Comparison of ENCODE assay signal across 23 mouse cellular contexts in genomic region chr10:92516886-92517285, GRCm38 (mm10).
DNase-seq lines count a peak whose midpoint lies in the region; ATAC-seq and TF ChIP-seq lines count a peak whose summit lies in the region.
"Had no signal": no experiment of that assay in that cellular context is flagged by ENCODE, and none has a peak within 500 bp of the region (broad histone marks: within the 10 kb centered on the region; RNA-seq: fewer than 3 reads in every experiment).

No protein-coding gene starts in this region.

- no peaks in the 10 kb centered on the region for H3K79me2 ChIP-seq in myocyte (ENCODE audit: control insufficient read depth, insufficient read depth)

- no peak overlapping the region for H3K4me2 ChIP-seq in midbrain, embryonic 14.5 days (ENCODE audit: low read length)
- H3K4me2 ChIP-seq in midbrain, embryonic 16.5 days (ENCODE audit: low read length): no peak overlapping the region
- H3K4me2 ChIP-seq in myocyte (ENCODE audit: low read depth): peak overlapping the region; percentile 56
- H3K4me2 ChIP-seq: embryonic facial prominence, embryonic 13.5 days; forebrain, embryonic 15.5 days; heart, embryonic 11.5 days; heart, embryonic 15.5 days; hindbrain, embryonic 13.5 days had no signal

- H3K4me3 ChIP-seq in midbrain, embryonic 14.5 days (replicated peaks; ENCODE audit: low read depth, low read length): no peak overlapping the region
- H3K4me3 ChIP-seq in midbrain, embryonic 16.5 days (ENCODE audit: low read depth, low read length): no peak overlapping the region
- H3K4me3 ChIP-seq in myocyte: no peak overlapping the region
- H3K4me3 ChIP-seq: embryonic facial prominence, embryonic 13.5 days; forebrain, embryonic 15.5 days; heart, adult 2 months; heart, embryonic 15.5 days; hindbrain, embryonic 13.5 days had no signal

- no peak for ATAC-seq in midbrain, embryonic 14.5 days (ENCODE audit: low FRiP score, low TSS enrichment)
- ATAC-seq in midbrain, embryonic 16.5 days: no peak
- no peak for ATAC-seq in megakaryocyte, adult 5-6 weeks (ENCODE audit: poor library complexity, severe bottlenecking)
- ATAC-seq: activated CD4-positive, CD25-positive, alpha-beta regulatory T cell, adult 4 months; CD4-positive, CD25-positive, alpha-beta regulatory T cell, adult 4 months; forebrain, embryonic 15.5 days; Patski had no signal

- no peak overlapping the region for H3K27ac ChIP-seq in midbrain, embryonic 14.5 days (replicated peaks; ENCODE audit: low read depth, low read length)
- no peak overlapping the region for H3K27ac ChIP-seq in midbrain, embryonic 16.5 days (ENCODE audit: low read length)
- H3K27ac ChIP-seq: embryonic facial prominence, embryonic 13.5 days; forebrain, embryonic 15.5 days; heart, adult 2 months; heart, embryonic 15.5 days; hindbrain, embryonic 13.5 days had no signal

- no peaks in the 10 kb centered on the region for H3K27me3 ChIP-seq in midbrain, embryonic 14.5 days (ENCODE audit: control insufficient read depth, insufficient read depth, low read length)
- H3K27me3 ChIP-seq in midbrain, embryonic 16.5 days (ENCODE audit: control insufficient read depth, insufficient read depth, low read depth, low read length): no peaks in the 10 kb centered on the region
- H3K27me3 ChIP-seq in myocyte (ENCODE audit: control insufficient read depth, insufficient read depth, insufficient read length): no peaks in the 10 kb centered on the region
- H3K27me3 ChIP-seq: embryonic facial prominence, embryonic 13.5 days; forebrain, embryonic 15.5 days; heart, embryonic 15.5 days; hindbrain, embryonic 13.5 days; Patski had no signal

- WGBS in midbrain, embryonic 14.5 days: 34% methylated on average over 5 of the region's 5 CpGs
- 40% methylated on average over 5 of the region's 5 CpGs for WGBS in midbrain, embryonic 16.5 days

- TF ChIP-seq POLR2A in myocyte (IDR thresholded peaks at IDR 0.05; ENCODE audit: insufficient read length, low read depth): no peak

- H3K36me3 ChIP-seq in midbrain, embryonic 14.5 days (ENCODE audit: control insufficient read depth, insufficient read depth, low read length): no peaks in the 10 kb centered on the region
- H3K36me3 ChIP-seq in midbrain, embryonic 16.5 days (ENCODE audit: control insufficient read depth, insufficient read depth, low read length): no peaks in the 10 kb centered on the region
- H3K36me3 ChIP-seq in myocyte (ENCODE audit: control insufficient read depth, insufficient read depth): no peaks in the 10 kb centered on the region
- H3K36me3 ChIP-seq: embryonic facial prominence, embryonic 13.5 days; forebrain, embryonic 15.5 days; G1E; heart, embryonic 15.5 days; hindbrain, embryonic 13.5 days had no signal

- no peak overlapping the region for H3K9ac ChIP-seq in midbrain, embryonic 14.5 days (replicated peaks; ENCODE audit: low read length)
- H3K9ac ChIP-seq in midbrain, embryonic 16.5 days (ENCODE audit: low read depth, low read length): no peak overlapping the region
- H3K9ac ChIP-seq: embryonic facial prominence, embryonic 13.5 days; forebrain, embryonic 15.5 days; heart, embryonic 15.5 days; hindbrain, embryonic 13.5 days had no signal

- no peaks in the 10 kb centered on the region for H3K9me3 ChIP-seq in midbrain, embryonic 14.5 days (ENCODE audit: control insufficient read depth, low read length)
- no peaks in the 10 kb centered on the region for H3K9me3 ChIP-seq in midbrain, embryonic 16.5 days (replicated peaks; ENCODE audit: control insufficient read depth, low read length, poor library complexity, severe bottlenecking)
- H3K9me3 ChIP-seq: embryonic facial prominence, embryonic 13.5 days; forebrain, embryonic 15.5 days; heart, embryonic 15.5 days; hindbrain, embryonic 13.5 days had no signal

- no peak overlapping the region for H3ac ChIP-seq in myocyte (ENCODE audit: control insufficient read depth, insufficient read length)

- 0 out of 2 replicates have a peak, but pooled peaks cover 4% of the 10 kb centered on the region for H3K4me1 ChIP-seq in midbrain, embryonic 14.5 days (ENCODE audit: control insufficient read depth, insufficient read depth, low read length)
- peaks cover 5% of the 10 kb centered on the region; the same call in 1 of the 2 replicates for H3K4me1 ChIP-seq in midbrain, embryonic 16.5 days (ENCODE audit: control insufficient read depth, insufficient read depth, low read length)
- H3K4me1 ChIP-seq: embryonic facial prominence, embryonic 13.5 days; forebrain, embryonic 15.5 days; heart, embryonic 15.5 days had no signal

- DNase-seq in midbrain, embryonic 14.5 days: peak; percentile 35
- peak; percentile 66 for DNase-seq in 3T3-L1 (ENCODE audit: low read depth, low spot score)
- DNase-seq in brain, adult 2 months (ENCODE audit: low read depth, low spot score): peak; percentile 23
- DNase-seq in ovary, adult 18-20 months (ENCODE audit: low spot score): no peak
- DNase-seq: adrenal gland, postnatal 14 days; cerebellum, adult 18-20 months; cerebellum, adult 9-11 months; cerebellum, postnatal 36 days; gastrocnemius, postnatal 14 days; heart, adult 2 months; heart, postnatal 14 days had no signal

TF ChIP-seq in myocyte, 11 proteins besides CTCF, POLR2A, EP300 and RAD21:
- TF ChIP-seq TCF3 (IDR thresholded peaks at IDR 0.05; ENCODE audit: insufficient read length, low read depth) (no peak), CEBPB (IDR thresholded peaks at IDR 0.05; ENCODE audit: insufficient read depth, poor library complexity, severe bottlenecking) (no peak), REST (IDR thresholded peaks at IDR 0.05; ENCODE audit: insufficient read depth, insufficient read length) (no peak), MYOD1 (IDR thresholded peaks at IDR 0.05; ENCODE audit: control insufficient read depth in 1 of 3, insufficient read length in 2 of 3, low read depth in 2 of 3) (no peak), MAX (IDR thresholded peaks at IDR 0.05; ENCODE audit: low read depth) (no peak), MYOG (IDR thresholded peaks at IDR 0.05; ENCODE audit: control insufficient read depth in 1 of 3, insufficient read depth in 1 of 3, insufficient read length in 2 of 3, low read depth in 2 of 3) (no peak), E2F4 (IDR thresholded peaks at IDR 0.05; ENCODE audit: insufficient read depth) (no peak), SRF (IDR thresholded peaks at IDR 0.05; ENCODE audit: control insufficient read depth, insufficient read length, low read depth) (no peak), USF1 (IDR thresholded peaks at IDR 0.05; ENCODE audit: low read depth) (no peak), POLR2AphosphoS2 (IDR thresholded peaks at IDR 0.05; ENCODE audit: insufficient read length, low read depth) (no peak), TCF12 (IDR thresholded peaks at IDR 0.05; ENCODE audit: insufficient read depth, poor library complexity, severe bottlenecking) (no peak)
TF ChIP-seq in myocyte: peak in this region for 0.
